Mouse (Mus musculus) right cerebral cortex, postnatal 10 days (tissue): Measurements from ENCODE around the gene Bnip1.

Source experiments
- DNase-seq, 2 experiments: peaks; one replicate each; pipeline ENCODE4 v3.0.0; 2021; ENCODE audit warnings: low spot score in 2 of 2

The Bnip1 gene

GRCm38 (mm10) chr17:26839718-26840438, 59.0 kb downstream of the Bnip1 start:
- DNase-seq, result no peak

GRCm38 (mm10) chr17:26840439-26840780, 59.5 kb downstream of the Bnip1 start:
- DNase-seq, result no peak

- DNase-seq, result no peak
Observed at GRCm38 (mm10) chr17:26840922-26841731, 60.3 kb downstream of the Bnip1 start.

GRCm38 (mm10) chr17:26841981-26842380, 61.1 kb downstream of the Bnip1 start:
- DNase-seq, result no peak
